Mouse (Mus musculus): ENCODE measurements around the gene Fam240a. TPM values are rescaled to one million over a fixed set of nuclear protein-coding genes. Genes with fewer than 3 reads are reported as not detected.

Fam240a gene
- total and polyA plus RNA-seq, 3 experiments, result not detected

- no peak overlapping the region for H3K9ac ChIP-seq (ENCODE audit: control insufficient read depth, low read depth, low read length, poor library complexity, severe bottlenecking)
- no peak for TF ChIP-seq CTCF (IDR thresholded peaks at IDR 0.05 in 2 of 3, conservative IDR thresholded peaks at IDR 0.05 in 1 of 3; ENCODE audit: control insufficient read depth in 1 of 3, insufficient read depth in 1 of 3, low read depth in 2 of 3, low read length in 3 of 3, poor library complexity in 1 of 3, severe bottlenecking in 1 of 3)
- no peak for TF ChIP-seq USF1 (IDR thresholded peaks at IDR 0.05; ENCODE audit: low read depth, low read length)
- no peak for TF ChIP-seq NRF1 (IDR thresholded peaks at IDR 0.05; ENCODE audit: insufficient read depth, low read depth, low read length, poor library complexity, severe bottlenecking)
- no peak for TF ChIP-seq POLR2AphosphoS2 (IDR thresholded peaks at IDR 0.05; ENCODE audit: low read length)
- no peak for TF ChIP-seq RCOR1 (IDR thresholded peaks at IDR 0.05; ENCODE audit: low read depth, low read length)
- no peak for TF ChIP-seq HCFC1 (IDR thresholded peaks at IDR 0.05; ENCODE audit: low read depth, low read length)
- TF ChIP-seq MAX (IDR thresholded peaks at IDR 0.05; ENCODE audit: low read length), result no peak
- TF ChIP-seq ZC3H11A (IDR thresholded peaks at IDR 0.05; ENCODE audit: low read depth, low read length), result no peak
- TF ChIP-seq MAZ (IDR thresholded peaks at IDR 0.05; ENCODE audit: low read depth, low read length), result no peak
- no peak overlapping the region for H3K27ac ChIP-seq (ENCODE audit: control insufficient read depth, low read depth, low read length)
- H3K36me3 ChIP-seq (ENCODE audit: control insufficient read depth in 1 of 2, insufficient read depth in 2 of 2, low read length in 2 of 2), result no peaks in the 10 kb centered on the region
- no peak overlapping the region for H3K4me3 ChIP-seq (ENCODE audit: control insufficient read depth in 1 of 2, insufficient read depth in 1 of 2, low read depth in 2 of 2, low read length in 2 of 2)
- H3K9me3 ChIP-seq (replicated peaks; ENCODE audit: insufficient read depth, low read length), result no peaks in the 10 kb centered on the region
- H3K27me3 ChIP-seq (ENCODE audit: control insufficient read depth in 1 of 2, insufficient read depth in 2 of 2, low read length in 2 of 2), result no peaks in the 10 kb centered on the region
- H3K4me1 ChIP-seq (ENCODE audit: control insufficient read depth in 1 of 2, insufficient read depth in 2 of 2, low read length in 2 of 2), result no peaks in the 10 kb centered on the region
- no peaks in the 10 kb centered on the region for H3K79me2 ChIP-seq (ENCODE audit: control insufficient read depth, insufficient read depth, low read length, poor library complexity)
- no peak for DNase-seq (ENCODE audit: low read depth, low spot score)
These were observed 39.3 kb downstream of the Fam240a start for GRCm38 (mm10) chr9:110877353-110877752.

DNA sequence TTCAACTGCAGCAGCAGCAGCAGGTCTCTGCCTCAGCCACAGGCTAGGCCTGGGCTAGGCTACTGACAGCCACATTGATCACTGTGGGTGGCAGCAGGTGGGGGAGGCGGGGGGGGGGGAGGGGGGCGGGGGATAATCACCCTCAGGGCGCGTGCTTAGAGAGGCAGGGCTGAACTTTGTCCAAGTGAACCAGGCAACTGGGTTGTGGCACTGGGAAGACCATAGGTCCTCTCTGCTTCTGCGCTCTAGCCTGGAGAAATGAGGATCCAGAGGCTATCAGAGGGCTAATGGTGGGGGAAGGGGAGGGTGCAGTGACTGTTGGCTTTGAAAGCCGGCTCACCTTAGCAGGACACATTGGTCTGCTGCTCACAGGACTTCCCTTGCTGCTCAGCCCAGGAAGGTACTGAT is 41.4 kb downstream of the Fam240a start:
- DNase-seq (ENCODE audit: low read depth, low spot score), result no peak
- Histone ChIP-seq H3K27ac (ENCODE audit: control insufficient read depth, low read depth, low read length) (no peak overlapping the region), H3K36me3 (ENCODE audit: control insufficient read depth in 1 of 2, insufficient read depth in 2 of 2, low read length in 2 of 2) (no peaks in the 10 kb centered on the region), H3K9me3 (replicated peaks; ENCODE audit: insufficient read depth, low read length) (no peaks in the 10 kb centered on the region), H3K27me3 (ENCODE audit: control insufficient read depth in 1 of 2, insufficient read depth in 2 of 2, low read length in 2 of 2) (no peaks in the 10 kb centered on the region), H3K9ac (ENCODE audit: control insufficient read depth, low read depth, low read length, poor library complexity, severe bottlenecking) (no peak overlapping the region), H3K4me3 (ENCODE audit: control insufficient read depth in 1 of 2, insufficient read depth in 1 of 2, low read depth in 2 of 2, low read length in 2 of 2) (no peak overlapping the region), H3K79me2 (ENCODE audit: control insufficient read depth, insufficient read depth, low read length, poor library complexity) (no peaks in the 10 kb centered on the region), H3K4me1 (ENCODE audit: control insufficient read depth in 1 of 2, insufficient read depth in 2 of 2, low read length in 2 of 2) (no peaks in the 10 kb centered on the region)
- TF ChIP-seq HCFC1 (IDR thresholded peaks at IDR 0.05; ENCODE audit: low read depth, low read length) (no peak), ELF1 (IDR thresholded peaks at IDR 0.05; ENCODE audit: low read depth, low read length) (no peak), MXI1 (IDR thresholded peaks at IDR 0.05; ENCODE audit: low read depth, low read length) (no peak), BHLHE40 (IDR thresholded peaks at IDR 0.05; ENCODE audit: borderline replicate concordance, low read depth, low read length) (no peak), JUND (IDR thresholded peaks at IDR 0.05; ENCODE audit: low read depth, low read length) (no peak), MAFK (IDR thresholded peaks at IDR 0.05; ENCODE audit: borderline replicate concordance, low read depth, low read length) (no peak), MEF2A (IDR thresholded peaks at IDR 0.05; ENCODE audit: extremely low read depth, insufficient replicate concordance, low read depth, low read length, poor library complexity, severe bottlenecking) (no peak), SMC3 (IDR thresholded peaks at IDR 0.05; ENCODE audit: low read depth, low read length) (no peak), TCF12 (IDR thresholded peaks at IDR 0.05; ENCODE audit: low read depth, low read length) (no peak), NRF1 (IDR thresholded peaks at IDR 0.05; ENCODE audit: insufficient read depth, low read depth, low read length, poor library complexity, severe bottlenecking) (no peak), TBP (IDR thresholded peaks at IDR 0.05; ENCODE audit: low read depth, low read length) (no peak), USF2 (IDR thresholded peaks at IDR 0.05; ENCODE audit: borderline replicate concordance in 1 of 2, insufficient read depth in 1 of 2, low read depth in 1 of 2, low read length in 2 of 2) (no peak), NELFE (IDR thresholded peaks at IDR 0.05; ENCODE audit: low read depth, low read length) (no peak), SIN3A (IDR thresholded peaks at IDR 0.05; ENCODE audit: low read length) (no peak), ZC3H11A (IDR thresholded peaks at IDR 0.05; ENCODE audit: low read depth, low read length) (no peak), KAT2A (conservative IDR thresholded peaks at IDR 0.05; ENCODE audit: low read depth, low read length) (no peak), USF1 (IDR thresholded peaks at IDR 0.05; ENCODE audit: low read depth, low read length) (no peak), POLR2AphosphoS5 (IDR thresholded peaks at IDR 0.05; ENCODE audit: borderline replicate concordance, low read depth, low read length) (no peak), CHD1 (IDR thresholded peaks at IDR 0.05; ENCODE audit: low read depth, low read length) (no peak), TAL1 (IDR thresholded peaks at IDR 0.05; ENCODE audit: low read length) (no peak)

Data from MEL (cell line).